Mouse (Mus musculus) midbrain, embryonic 15.5 days (tissue): ENCODE data around the gene Tgds. TPM values are rescaled to one million over a fixed set of nuclear protein-coding genes. Genes with fewer than 3 reads are reported as not detected.

Experiments
- ATAC-seq: fragments of 200-750 bp; cut with Nextera tagmentation; replicated peaks from 2 replicates; pipeline ENCODE4 v1.8.0; 2017; ENCODE audit warnings: moderate TSS enrichment
- H3K27ac ChIP-seq: fragments of 300-500 bp; sonication (generic); 2 replicates; pipeline ENCODE4 v1.5.1; 2015; ENCODE audit warnings: mild to moderate bottlenecking, inconsistent platforms
- H3K27me3 ChIP-seq: fragments of 300-500 bp; sonication (generic); replicated peaks from 2 replicates; pipeline ENCODE4 v1.6.1; 2015; ENCODE audit warnings: inconsistent platforms
- H3K36me3 ChIP-seq: fragments of 300-500 bp; sonication (generic); replicated peaks from 2 replicates; pipeline ENCODE4 v1.6.1; 2015; ENCODE audit warnings: inconsistent platforms
- H3K4me1 ChIP-seq: fragments of 300-500 bp; sonication (generic); 2 replicates; pipeline ENCODE4 v1.6.1; 2015; ENCODE audit warnings: inconsistent platforms
- H3K4me2 ChIP-seq: fragments of 300-500 bp; sonication (generic); 2 replicates; pipeline ENCODE4 v1.6.1; 2015; ENCODE audit warnings: inconsistent platforms, mild to moderate bottlenecking, moderate library complexity
- H3K4me3 ChIP-seq: fragments of 300-500 bp; sonication (generic); 2 replicates; pipeline ENCODE4 v1.5.1; 2015; ENCODE audit warnings: mild to moderate bottlenecking, inconsistent platforms
- H3K9ac ChIP-seq: fragments of 300-500 bp; sonication (generic); 2 replicates; pipeline ENCODE4 v1.6.1; 2015; ENCODE audit warnings: mild to moderate bottlenecking, inconsistent platforms
- H3K9me3 ChIP-seq: fragments of 300-500 bp; sonication (generic); 2 replicates; pipeline ENCODE4 v1.6.1; 2016; ENCODE audit warnings: inconsistent platforms
- WGBS: fragments of 180-500 bp; shearing (Covaris S2); methylation state at CpG from one replicate; pipeline ENCODE4 v1.1.7; 2015; ENCODE audit warnings: mixed read lengths; 5-methylcytosine and 5-hydroxymethylcytosine counted together
- polyA plus RNA-seq: library from polyadenylated mRNA; unstranded; fragments of >200 nt; fragmentation: Nextera tagmentation; extraction: Ambion mirVana; gene quantifications from 2 replicates; pipeline ENCODE4 v1.2.1, GENCODE M21; 2015

Tgds gene
- polyA plus RNA-seq: 16.8 TPM in 2 replicates

DNA sequence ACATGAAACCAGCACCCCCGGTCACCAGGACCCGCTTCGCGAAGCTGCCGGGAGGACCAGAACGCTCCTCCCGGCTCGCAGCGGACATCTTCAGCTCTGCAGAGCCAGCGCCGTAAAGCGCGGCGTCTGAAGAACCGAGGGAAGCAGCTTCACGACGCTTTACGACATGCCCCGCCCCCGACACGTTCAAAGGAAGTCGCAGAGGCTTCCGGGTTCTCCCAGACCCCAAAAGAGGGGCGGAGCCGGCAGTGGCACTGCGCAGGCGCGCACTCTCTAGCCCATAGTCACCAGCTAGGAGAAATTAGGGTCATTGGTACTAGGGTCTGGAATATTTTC, at the start of gene Tgds:
Gene Tgds, minus strand, starts transcription at position 114 of the 336 bp plus-strand sequence.
- Histone ChIP-seq H3K27me3 (0 out of 2 replicates have a peak, but pooled peaks cover 3% of the 10 kb centered on the region), H3K4me2 (peak within 1 kb of the TSS; percentile 67), H3K9me3 (no peaks in the 10 kb centered on the region), H3K36me3 (no peaks in the 10 kb centered on the region; the same call in 1 of the 2 replicates), H3K4me1 (peaks cover 26% of the 10 kb centered on the region), H3K27ac (peak within 1 kb of the TSS; percentile 73), H3K4me3 (peak within 1 kb of the TSS; percentile 76), H3K9ac (peak within 1 kb of the TSS; percentile 63)
- under 1% methylated on average over 28 of the region's 28 CpGs for WGBS
- ATAC-seq: peak; percentile 80

DNA sequence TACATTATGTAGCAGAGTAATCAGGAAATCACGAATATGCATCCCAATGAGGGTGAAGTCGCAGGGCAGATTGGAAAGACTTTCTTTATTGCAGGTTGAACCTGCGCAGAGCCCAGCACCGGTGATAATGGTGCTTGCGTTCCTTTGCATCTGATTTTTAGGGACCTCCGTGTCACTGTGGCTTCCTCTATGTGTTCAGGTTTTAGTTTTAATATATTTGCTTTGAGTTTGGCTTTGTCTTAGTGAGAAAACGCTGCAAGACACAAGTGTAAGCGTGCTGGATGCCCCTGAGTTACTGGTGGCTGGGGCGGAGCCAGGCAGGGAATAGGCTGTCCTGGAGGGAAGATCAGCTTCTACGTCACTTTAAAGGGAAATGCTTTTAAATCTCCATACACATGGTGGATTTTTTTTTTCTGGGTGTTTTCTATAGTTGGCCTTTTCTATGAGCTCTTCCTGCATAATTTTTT, 48.2 kb upstream of the Tgds start:
- H3K4me2 ChIP-seq: peak overlapping the region; percentile 85
- peak overlapping the region; percentile 85 for H3K27ac ChIP-seq
- no peaks in the 10 kb centered on the region for H3K36me3 ChIP-seq
- ATAC-seq: peak; percentile 94
- peak overlapping the region; percentile 57 for H3K9ac ChIP-seq
- no peaks in the 10 kb centered on the region for H3K9me3 ChIP-seq
- H3K4me3 ChIP-seq: peak overlapping the region; percentile 57
- under 1% methylated on average over 10 of the region's 10 CpGs for WGBS
- peaks cover 6% of the 10 kb centered on the region for H3K4me1 ChIP-seq
- H3K27me3 ChIP-seq: 0 out of 2 replicates have a peak, but pooled peaks cover 3% of the 10 kb centered on the region

DNA sequence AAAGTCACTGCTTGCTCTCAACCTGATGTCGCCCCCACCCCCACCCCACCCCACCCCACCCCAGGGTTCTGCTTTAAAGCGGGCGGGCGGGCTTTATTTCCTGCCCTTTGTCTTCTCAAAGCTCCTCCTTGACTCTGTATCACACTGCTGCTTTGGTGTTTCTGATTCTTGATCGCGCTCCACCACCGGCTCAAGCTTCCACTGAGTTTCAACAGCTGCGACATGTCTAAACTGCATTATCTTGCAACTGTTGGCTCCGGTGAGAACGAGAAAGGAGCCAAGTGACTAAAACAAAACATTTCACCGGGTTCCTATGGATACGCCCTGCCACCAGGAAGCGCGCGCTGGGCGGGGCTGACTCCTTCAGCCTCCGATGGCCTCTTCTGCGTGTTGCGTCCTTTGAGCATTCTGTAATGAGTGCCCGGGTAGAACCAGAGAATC, 47.6 kb upstream of the Tgds start:
- Histone ChIP-seq H3K4me2 (peak overlapping the region; percentile 85), H3K36me3 (no peaks in the 10 kb centered on the region), H3K27me3 (0 out of 2 replicates have a peak, but pooled peaks cover 3% of the 10 kb centered on the region), H3K4me3 (peak overlapping the region; percentile 57), H3K4me1 (peaks cover 6% of the 10 kb centered on the region), H3K27ac (peak overlapping the region; percentile 85), H3K9ac (peak overlapping the region; percentile 57), H3K9me3 (no peaks in the 10 kb centered on the region)
- under 1% methylated on average over 20 of the region's 20 CpGs for WGBS
- peak; percentile 93 for ATAC-seq

DNA sequence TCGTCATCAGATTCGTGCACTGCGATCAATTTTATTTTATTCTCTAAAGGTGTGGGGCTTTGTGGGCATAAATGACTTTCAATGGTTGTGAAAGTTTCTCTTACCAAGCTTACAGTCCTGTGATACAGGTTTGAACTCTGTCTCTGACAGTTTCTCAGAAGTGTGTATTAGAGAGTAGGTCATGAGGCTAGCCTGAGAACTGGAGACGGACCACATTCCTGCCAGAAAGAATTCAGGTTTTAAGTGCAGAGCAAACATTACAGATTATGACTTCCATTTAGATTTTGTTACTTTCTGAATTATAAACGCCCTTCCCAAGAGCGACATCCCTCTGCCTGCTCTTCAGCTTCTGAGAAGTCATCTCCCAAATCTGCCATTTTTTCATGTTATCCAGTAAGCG, 47.1 kb upstream of the Tgds start:
- Histone ChIP-seq H3K9ac (peak overlapping the region; percentile 57), H3K4me2 (peak overlapping the region; percentile 85), H3K4me1 (peaks cover 6% of the 10 kb centered on the region), H3K9me3 (no peaks in the 10 kb centered on the region), H3K4me3 (peak overlapping the region; percentile 57), H3K36me3 (no peaks in the 10 kb centered on the region), H3K27me3 (0 out of 2 replicates have a peak, but pooled peaks cover 3% of the 10 kb centered on the region), H3K27ac (peak overlapping the region; percentile 85)
- 26% methylated on average over 7 of the region's 7 CpGs for WGBS
- ATAC-seq: peak; percentile 43; the same call in 1 of the 2 replicates

DNA sequence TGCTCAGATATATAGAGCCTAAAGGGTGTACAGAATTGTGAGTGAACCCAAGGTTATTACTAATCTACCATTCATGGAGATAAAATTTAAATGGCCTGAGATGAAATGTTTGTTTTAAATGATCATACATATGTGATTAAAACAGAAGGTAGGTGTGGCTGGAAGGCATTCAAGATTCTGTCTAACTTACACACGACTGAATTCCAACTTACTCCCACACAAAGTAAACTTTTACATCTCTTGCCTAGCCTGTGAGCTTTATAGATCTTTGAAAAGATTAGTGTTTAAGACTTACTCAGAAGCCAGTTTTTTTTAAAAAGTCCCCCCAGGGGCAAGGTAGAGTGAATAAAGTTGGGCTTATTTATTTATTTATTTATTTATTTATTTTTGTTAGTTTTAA, 46.7 kb upstream of the Tgds start:
- no peak overlapping the region for H3K27ac ChIP-seq
- 50% methylated on average over 1 of the region's 1 CpGs for WGBS
- no peaks in the 10 kb centered on the region for H3K36me3 ChIP-seq
- no peak; the same call in 1 of the 2 replicates for ATAC-seq
- H3K9me3 ChIP-seq: no peaks in the 10 kb centered on the region
- no peak overlapping the region for H3K9ac ChIP-seq
- 0 out of 2 replicates have a peak overlapping the region, but pooled peaks have one; percentile 85 for H3K4me2 ChIP-seq
- H3K4me3 ChIP-seq: no peak overlapping the region
- 0 out of 2 replicates have a peak, but pooled peaks cover 3% of the 10 kb centered on the region for H3K27me3 ChIP-seq
- H3K4me1 ChIP-seq: peaks cover 6% of the 10 kb centered on the region

DNA sequence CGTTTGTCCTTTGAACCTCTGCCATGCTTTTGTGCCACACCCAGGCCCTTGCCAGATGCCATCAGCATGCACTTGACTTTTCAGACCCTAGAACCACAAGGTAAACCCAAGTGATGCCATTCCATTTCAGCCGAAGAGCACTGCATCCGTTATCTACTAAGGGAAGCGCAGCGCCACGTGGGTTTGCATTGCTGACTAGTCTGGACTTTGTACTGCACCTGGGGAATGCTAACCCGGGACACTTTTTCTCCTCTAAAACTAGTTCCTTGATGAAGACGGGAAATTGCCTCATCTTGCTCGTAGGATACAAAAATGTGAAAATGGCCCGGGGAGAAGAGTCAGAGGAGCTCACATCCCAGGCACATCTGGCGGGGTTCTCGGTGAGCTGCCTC, 43.1 kb upstream of the Tgds start:
- H3K27me3 ChIP-seq: 0 out of 2 replicates have a peak, but pooled peaks cover 3% of the 10 kb centered on the region
- H3K9ac ChIP-seq: no peak overlapping the region
- 92% methylated on average over 12 of the region's 12 CpGs for WGBS
- no peak overlapping the region for H3K4me3 ChIP-seq
- H3K4me2 ChIP-seq: no peak overlapping the region
- no peaks in the 10 kb centered on the region for H3K9me3 ChIP-seq
- peaks cover 6% of the 10 kb centered on the region for H3K4me1 ChIP-seq
- no peak overlapping the region for H3K27ac ChIP-seq
- no peaks in the 10 kb centered on the region for H3K36me3 ChIP-seq
- ATAC-seq: no peak

DNA sequence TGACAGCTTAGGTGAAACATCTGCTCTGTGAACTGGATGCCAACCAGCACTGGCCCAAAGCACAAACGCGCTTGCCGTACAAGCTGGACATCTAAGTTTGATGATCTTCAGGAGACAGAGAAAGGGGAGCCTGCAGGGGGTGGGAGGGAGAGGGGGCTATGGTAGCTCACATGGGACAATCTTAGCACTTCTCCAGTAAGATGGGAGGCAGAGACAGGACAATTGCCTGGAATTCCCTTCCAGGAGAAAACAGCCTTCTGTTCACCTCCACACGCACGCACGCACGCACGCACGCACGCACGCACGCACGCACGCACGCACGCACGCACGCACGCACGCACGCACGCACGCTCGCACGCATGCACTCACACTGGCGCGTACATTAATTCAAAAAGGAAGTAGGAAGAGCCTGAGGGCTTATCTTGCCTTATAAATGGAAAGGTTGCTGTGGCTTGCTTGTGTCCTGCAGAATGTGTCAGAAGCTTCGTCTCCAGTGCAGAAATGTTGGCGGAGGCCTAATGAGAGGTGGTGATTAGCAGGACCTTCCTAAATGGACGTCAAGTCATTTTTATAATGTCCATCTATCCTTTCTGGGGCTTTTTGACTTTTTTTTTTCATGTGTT, 42.6 kb upstream of the Tgds start:
- Histone ChIP-seq H3K9ac (no peak overlapping the region), H3K4me1 (peaks cover 6% of the 10 kb centered on the region), H3K27me3 (0 out of 2 replicates have a peak, but pooled peaks cover 3% of the 10 kb centered on the region), H3K27ac (no peak overlapping the region), H3K9me3 (no peaks in the 10 kb centered on the region), H3K4me3 (no peak overlapping the region), H3K4me2 (no peak overlapping the region), H3K36me3 (no peaks in the 10 kb centered on the region)
- ATAC-seq: no peak
- 91% methylated on average over 30 of the region's 30 CpGs for WGBS

DNA sequence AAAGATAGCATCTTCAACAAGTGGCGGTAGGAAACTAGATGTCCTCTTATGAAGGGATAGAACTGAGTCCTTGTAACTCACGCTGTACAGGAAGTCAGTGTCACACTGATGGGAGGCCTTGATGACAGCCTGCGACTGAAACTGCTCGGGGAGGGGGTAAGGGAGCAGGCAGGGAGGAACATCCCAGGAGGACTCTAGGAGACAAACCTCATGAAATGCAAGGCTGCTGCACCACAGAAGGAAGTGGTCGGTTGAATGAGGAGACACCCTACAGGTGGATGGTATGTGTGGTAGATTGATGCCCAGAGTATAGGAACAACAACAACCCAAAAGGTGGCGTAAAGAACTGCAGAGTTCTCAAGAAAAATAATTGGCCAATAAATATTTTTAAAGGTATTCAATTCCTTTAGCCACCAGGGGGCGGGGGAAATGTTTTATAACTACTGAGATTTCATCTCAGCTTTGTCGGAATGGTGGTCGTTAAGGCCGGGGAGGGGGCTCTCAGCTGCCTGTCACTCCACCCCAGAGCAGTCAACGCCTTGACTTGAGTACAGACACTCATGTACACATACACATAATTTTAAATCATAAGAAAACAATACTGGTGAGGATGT, 41.1 kb upstream of the Tgds start:
- no peak overlapping the region for H3K4me3 ChIP-seq
- H3K27ac ChIP-seq: no peak overlapping the region
- no peak for ATAC-seq
- H3K4me2 ChIP-seq: no peak overlapping the region
- WGBS: 72% methylated on average over 11 of the region's 11 CpGs
- 0 out of 2 replicates have a peak, but pooled peaks cover 1% of the 10 kb centered on the region for H3K27me3 ChIP-seq
- no peaks in the 10 kb centered on the region for H3K9me3 ChIP-seq
- no peaks in the 10 kb centered on the region for H3K4me1 ChIP-seq
- no peak overlapping the region for H3K9ac ChIP-seq
- no peaks in the 10 kb centered on the region for H3K36me3 ChIP-seq

DNA sequence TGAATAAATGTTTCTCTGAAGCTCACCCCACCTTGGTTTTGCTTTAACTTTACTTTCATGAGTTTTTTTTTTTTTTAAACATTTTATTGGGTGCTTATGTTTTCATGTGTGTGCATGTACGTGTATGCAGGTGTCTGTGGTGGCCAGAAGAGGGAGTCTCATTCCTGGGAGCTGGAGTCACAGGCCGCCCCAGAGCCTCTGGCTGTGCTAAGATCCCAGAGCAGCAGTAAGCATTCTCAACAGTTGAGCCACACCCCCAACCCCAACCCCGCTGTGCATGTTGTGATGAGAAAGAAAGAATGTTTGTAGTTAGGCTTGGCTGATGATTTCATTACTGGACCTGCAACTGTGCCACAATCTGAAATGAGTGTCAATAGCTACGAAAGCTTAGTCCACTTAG, 36.2 kb upstream of the Tgds start:
- Histone ChIP-seq H3K4me3 (no peak overlapping the region), H3K27me3 (no peaks in the 10 kb centered on the region), H3K9ac (no peak overlapping the region), H3K36me3 (no peaks in the 10 kb centered on the region), H3K4me2 (no peak overlapping the region), H3K27ac (no peak overlapping the region), H3K9me3 (no peaks in the 10 kb centered on the region), H3K4me1 (no peaks in the 10 kb centered on the region)
- 97% methylated on average over 4 of the region's 4 CpGs for WGBS
- no peak for ATAC-seq

DNA sequence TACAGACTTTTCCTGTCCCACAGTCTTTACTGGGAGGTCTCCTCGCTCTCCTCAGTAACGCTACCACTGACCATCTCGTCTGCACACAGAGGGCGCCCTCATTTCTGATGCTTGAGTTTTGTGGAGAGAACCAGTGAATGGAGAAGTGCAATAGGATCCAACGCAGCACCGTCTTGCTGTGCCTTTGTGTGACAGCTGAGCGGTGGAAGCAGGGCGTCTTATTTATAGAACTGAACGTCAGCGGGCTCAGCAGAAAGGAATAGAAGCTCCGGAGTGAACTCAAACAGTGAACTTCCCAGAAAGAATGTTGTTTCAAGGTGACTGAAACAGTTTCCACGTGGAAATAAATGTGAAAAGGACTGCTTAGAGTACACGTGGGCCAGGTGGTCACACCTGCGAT, 30.1 kb upstream of the Tgds start:
- no peaks in the 10 kb centered on the region for H3K9me3 ChIP-seq
- 55% methylated on average over 14 of the region's 14 CpGs for WGBS
- H3K4me3 ChIP-seq: no peak overlapping the region
- H3K9ac ChIP-seq: no peak overlapping the region
- H3K4me1 ChIP-seq: no peaks in the 10 kb centered on the region
- H3K27ac ChIP-seq: no peak overlapping the region
- H3K4me2 ChIP-seq: no peak overlapping the region
- no peak for ATAC-seq
- peaks cover 15% of the 10 kb centered on the region; the same call in 1 of the 2 replicates for H3K36me3 ChIP-seq
- H3K27me3 ChIP-seq: no peaks in the 10 kb centered on the region

DNA sequence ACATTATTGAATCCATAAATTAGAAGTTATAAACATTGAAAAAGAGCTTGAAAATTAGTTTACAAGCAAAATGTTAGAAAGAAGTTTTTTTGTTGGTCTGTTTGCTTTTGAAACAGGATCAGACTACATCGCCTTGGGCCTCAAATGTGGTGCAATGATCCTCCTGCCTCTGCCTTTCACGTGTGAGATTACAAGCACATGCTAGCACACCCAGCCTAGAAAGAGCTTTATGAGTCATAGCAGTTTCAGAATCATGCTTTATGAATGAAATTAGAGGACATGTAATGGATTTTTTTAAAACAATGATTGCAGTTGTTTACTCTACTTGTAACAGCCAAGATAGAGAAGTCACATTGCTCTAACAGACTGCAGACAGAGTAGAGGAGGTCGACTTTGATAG, 29.2 kb upstream of the Tgds start:
- Histone ChIP-seq H3K4me1 (no peaks in the 10 kb centered on the region), H3K27ac (no peak overlapping the region), H3K4me3 (no peak overlapping the region), H3K36me3 (peaks cover 15% of the 10 kb centered on the region; the same call in 1 of the 2 replicates), H3K27me3 (no peaks in the 10 kb centered on the region), H3K4me2 (no peak overlapping the region), H3K9ac (no peak overlapping the region), H3K9me3 (no peaks in the 10 kb centered on the region)
- 93% methylated on average over 3 of the region's 3 CpGs for WGBS
- no peak for ATAC-seq

DNA sequence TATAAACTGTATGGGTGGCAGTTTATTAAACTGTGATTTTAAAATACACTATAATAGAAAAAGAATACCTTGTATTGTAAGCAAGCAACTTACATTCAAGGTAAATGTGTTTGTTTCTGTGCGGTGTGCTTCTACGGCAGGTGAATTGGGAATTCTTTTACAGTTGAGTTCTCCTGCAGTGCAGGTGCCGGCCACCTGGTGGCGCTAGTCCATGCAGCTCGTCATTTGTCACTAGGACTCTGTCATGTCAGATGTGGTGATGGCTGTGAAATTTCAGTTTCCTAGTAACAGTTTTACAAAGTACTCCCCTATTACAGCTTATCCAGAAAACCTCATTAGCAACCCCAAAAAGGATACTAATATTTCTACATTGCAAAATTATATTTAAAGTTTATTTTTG, 24.6 kb upstream of the Tgds start:
- Histone ChIP-seq H3K4me1 (no peaks in the 10 kb centered on the region), H3K9ac (no peak overlapping the region), H3K36me3 (peaks cover 14% of the 10 kb centered on the region; the same call in 1 of the 2 replicates), H3K9me3 (no peaks in the 10 kb centered on the region), H3K27me3 (no peaks in the 10 kb centered on the region), H3K4me2 (no peak overlapping the region), H3K4me3 (no peak overlapping the region), H3K27ac (no peak overlapping the region)
- WGBS: 22% methylated on average over 5 of the region's 5 CpGs
- ATAC-seq: no peak
